In genomic region chr10:121473723-121474215, GRCm38 (mm10) we compare ENCODE assay signal across 8 mouse cellular contexts. TPM values are rescaled to one million over a fixed set of nuclear protein-coding genes. Genes with fewer than 3 reads are reported as not detected.
DNase-seq lines count a peak whose midpoint lies in the region; ATAC-seq and TF ChIP-seq lines count a peak whose summit lies in the region.

No protein-coding gene starts in this region.

- H3K36me3 ChIP-seq in forebrain, embryonic 10.5 days (replicated peaks) = no peaks in the 10 kb centered on the region
- no peaks in the 10 kb centered on the region for H3K36me3 ChIP-seq in forebrain, embryonic 14.5 days (ENCODE audit: control insufficient read depth, insufficient read depth, low read length)
- H3K36me3 ChIP-seq in CH12.LX (replicated peaks in 1 of 2; ENCODE audit: control insufficient read depth in 1 of 2, insufficient read depth in 1 of 2, low read length in 1 of 2) = no peaks in the 10 kb centered on the region
- H3K36me3 ChIP-seq in hindbrain, embryonic 15.5 days = no peaks in the 10 kb centered on the region
- no peaks in the 10 kb centered on the region for H3K36me3 ChIP-seq in stomach, postnatal 0 days (ENCODE audit: control insufficient read depth, insufficient read depth, low read length)

- DNase-seq in forebrain, embryonic 10.5 days (ENCODE audit: extremely low spot score, low spot score) = no peak
- no peak for DNase-seq in forebrain, embryonic 14.5 days (ENCODE audit: low spot score)
- no peak for DNase-seq in CH12.LX (ENCODE audit: extremely low read depth)
- peak; percentile 66 for DNase-seq in lung, postnatal 25 days (ENCODE audit: low spot score)
- DNase-seq in stomach, postnatal 0 days (ENCODE audit: low spot score) = peak; percentile 68
- no peak for DNase-seq in c-Kit-positive CD71-positive TER-119-positive erythroid progenitor cells, embryonic 14.5 days (ENCODE audit: low spot score)
- DNase-seq in urinary bladder, postnatal 10 days (ENCODE audit: low spot score) = no peak

- H3K4me1 ChIP-seq in forebrain, embryonic 10.5 days = peaks cover 75% of the 10 kb centered on the region
- H3K4me1 ChIP-seq in forebrain, embryonic 14.5 days (ENCODE audit: control insufficient read depth, insufficient read depth, low read length) = 0 out of 2 replicates have a peak, but pooled peaks cover 12% of the 10 kb centered on the region
- peaks cover 7 to 67% of the 10 kb centered on the region in 2 experiments for H3K4me1 ChIP-seq in CH12.LX (ENCODE audit: control insufficient read depth in 1 of 2, insufficient read depth in 2 of 2)
- H3K4me1 ChIP-seq in hindbrain, embryonic 15.5 days (replicated peaks) = peaks cover 29% of the 10 kb centered on the region
- H3K4me1 ChIP-seq in stomach, postnatal 0 days (replicated peaks; ENCODE audit: control insufficient read depth, insufficient read depth) = peaks cover 9% of the 10 kb centered on the region; the same call in 1 of the 2 replicates

- H3K27me3 ChIP-seq in forebrain, embryonic 10.5 days (ENCODE audit: poor library complexity, severe bottlenecking) = peaks cover 22% of the 10 kb centered on the region
- peaks cover 12% of the 10 kb centered on the region; the same call in 1 of the 2 replicates for H3K27me3 ChIP-seq in forebrain, embryonic 14.5 days (replicated peaks; ENCODE audit: control insufficient read depth, insufficient read depth, low read length)
- H3K27me3 ChIP-seq in CH12.LX (replicated peaks) = no peaks in the 10 kb centered on the region
- peaks cover 4% of the 10 kb centered on the region; the same call in 1 of the 2 replicates for H3K27me3 ChIP-seq in hindbrain, embryonic 15.5 days
- H3K27me3 ChIP-seq in stomach, postnatal 0 days (ENCODE audit: control insufficient read depth, insufficient read depth, low read length) = no peaks in the 10 kb centered on the region

- no peak for TF ChIP-seq RAD21 in CH12.LX (IDR thresholded peaks at IDR 0.05; ENCODE audit: low read depth, low read length)

- dilution Hi-C loops in CH12.LX (cut with MboI; ENCODE audit: extremely low pct_ligation_motif_present, extremely low pct_unique_long_range_greater_than_20kb, low sequenced_read_pairs) = no loop called here

- no peaks in the 10 kb centered on the region for H3K9me3 ChIP-seq in forebrain, embryonic 10.5 days
- no peaks in the 10 kb centered on the region for H3K9me3 ChIP-seq in forebrain, embryonic 14.5 days (replicated peaks; ENCODE audit: control insufficient read depth, low read length)
- H3K9me3 ChIP-seq in CH12.LX (replicated peaks; ENCODE audit: low read length) = no peaks in the 10 kb centered on the region
- H3K9me3 ChIP-seq in hindbrain, embryonic 15.5 days = no peaks in the 10 kb centered on the region
- H3K9me3 ChIP-seq in stomach, postnatal 0 days (ENCODE audit: control insufficient read depth, low read length) = no peaks in the 10 kb centered on the region

- H3K9ac ChIP-seq in forebrain, embryonic 14.5 days (ENCODE audit: low read length) = no peak overlapping the region
- peak overlapping the region; percentile 41 for H3K9ac ChIP-seq in CH12.LX (ENCODE audit: insufficient read depth, low read depth)
- H3K9ac ChIP-seq in hindbrain, embryonic 15.5 days = no peak overlapping the region
- no peak overlapping the region for H3K9ac ChIP-seq in stomach, postnatal 0 days (ENCODE audit: low read length)

- in situ Hi-C loops in CH12.LX (cut with MboI; ENCODE audit: low pct_ligation_motif_present, low pct_unique_long_range_greater_than_20kb, low sequenced_read_pairs) = no loop called here

- TF ChIP-seq POLR2A in CH12.LX (IDR thresholded peaks at IDR 0.05; ENCODE audit: low read depth, low read length) = peak; percentile 59

- H3K27ac ChIP-seq in forebrain, embryonic 10.5 days = no peak overlapping the region
- H3K27ac ChIP-seq in forebrain, embryonic 14.5 days (ENCODE audit: low read depth, low read length) = no peak overlapping the region
- peak overlapping the region; percentile 58 for H3K27ac ChIP-seq in CH12.LX (ENCODE audit: insufficient read depth, low read depth)
- H3K27ac ChIP-seq in hindbrain, embryonic 15.5 days (replicated peaks) = no peak overlapping the region
- H3K27ac ChIP-seq in stomach, postnatal 0 days (replicated peaks) = peak overlapping the region; percentile 93

- peaks cover 30% of the 10 kb centered on the region for H3K79me2 ChIP-seq in CH12.LX (replicated peaks; ENCODE audit: control insufficient read depth, extremely low read depth, insufficient read depth, poor library complexity, severe bottlenecking)

- ATAC-seq in forebrain, embryonic 14.5 days = no peak
- no peak for ATAC-seq in hindbrain, embryonic 15.5 days (ENCODE audit: low FRiP score, low read depth)
- peak; percentile 12; the same call in 1 of the 2 replicates for ATAC-seq in stomach, postnatal 0 days (ENCODE audit: low FRiP score, low TSS enrichment)

- H3K4me3 ChIP-seq in forebrain, embryonic 10.5 days = peak overlapping the region; percentile 67
- no peak overlapping the region for H3K4me3 ChIP-seq in forebrain, embryonic 14.5 days (ENCODE audit: low read depth, low read length)
- H3K4me3 ChIP-seq in CH12.LX (replicated peaks in 1 of 3; ENCODE audit: low read depth in 2 of 3, low read length in 2 of 3, poor library complexity in 1 of 3) = peak overlapping the region; percentile 7 to 80 (median 73)
- H3K4me3 ChIP-seq in hindbrain, embryonic 15.5 days = peak overlapping the region; percentile 62
- peak overlapping the region; percentile 88 for H3K4me3 ChIP-seq in stomach, postnatal 0 days (ENCODE audit: low read depth, low read length)

- no peak for TF ChIP-seq EP300 in CH12.LX (IDR thresholded peaks at IDR 0.05; ENCODE audit: low read length)
- no peak for TF ChIP-seq EP300 in stomach, postnatal 0 days (optimal IDR thresholded peaks at IDR 0.05)

- no peak for TF ChIP-seq CTCF in CH12.LX (conservative IDR thresholded peaks at IDR 0.05 in 1 of 2, IDR thresholded peaks at IDR 0.05 in 1 of 2; ENCODE audit: low read depth in 2 of 2, low read length in 2 of 2)
- TF ChIP-seq CTCF in stomach, postnatal 0 days (IDR thresholded peaks at IDR 0.05; ENCODE audit: low read depth) = no peak

- no peak overlapping the region for H3K4me2 ChIP-seq in forebrain, embryonic 14.5 days (ENCODE audit: low read length)
- H3K4me2 ChIP-seq in CH12.LX (ENCODE audit: insufficient read depth, low read depth, poor library complexity, severe bottlenecking) = peak overlapping the region; percentile 99
- H3K4me2 ChIP-seq in hindbrain, embryonic 15.5 days = peak overlapping the region; percentile 97
- peak overlapping the region; percentile 80 for H3K4me2 ChIP-seq in stomach, postnatal 0 days (replicated peaks; ENCODE audit: low read depth)

- 69% methylated on average over 12 of the region's 12 CpGs for WGBS in forebrain, embryonic 10.5 days
- 75% methylated on average over 12 of the region's 12 CpGs for WGBS in forebrain, embryonic 14.5 days
- WGBS in hindbrain, embryonic 15.5 days = 72% methylated on average over 12 of the region's 12 CpGs
- 20% methylated on average over 12 of the region's 12 CpGs for WGBS in stomach, postnatal 0 days

TF ChIP-seq in CH12.LX, 34 proteins besides CTCF, POLR2A, EP300 and RAD21:
- TF ChIP-seq ZMIZ1 (IDR thresholded peaks at IDR 0.05; ENCODE audit: low read depth, low read length) = 0 out of 2 replicates have a peak, but pooled peaks have one; percentile 54
- peak; percentile 81 for TF ChIP-seq MXI1 (IDR thresholded peaks at IDR 0.05; ENCODE audit: low read depth, low read length)
- no peak for TF ChIP-seq HCFC1 (IDR thresholded peaks at IDR 0.05; ENCODE audit: low read depth, low read length)
- 0 out of 2 replicates have a peak, but pooled peaks have one; percentile 14 for TF ChIP-seq CHD2 (IDR thresholded peaks at IDR 0.05; ENCODE audit: low read length)
- peak; percentile 83 for TF ChIP-seq TBP (conservative IDR thresholded peaks at IDR 0.05; ENCODE audit: low read depth, low read length)
- TF ChIP-seq IRF4 (IDR thresholded peaks at IDR 0.05; ENCODE audit: low read depth, low read length) = no peak
- peak; percentile 68 for TF ChIP-seq ELF1 (IDR thresholded peaks at IDR 0.05; ENCODE audit: low read depth, low read length)
- 0 out of 2 replicates have a peak, but pooled peaks have one; percentile 25 for TF ChIP-seq SIN3A (IDR thresholded peaks at IDR 0.05; ENCODE audit: low read length)
- TF ChIP-seq MYC (IDR thresholded peaks at IDR 0.05; ENCODE audit: low read depth, low read length) = peak; percentile 58; the same call in 1 of the 2 replicates
- TF ChIP-seq NELFE (IDR thresholded peaks at IDR 0.05; ENCODE audit: low read depth, low read length) = peak; percentile 57

RNA-seq across cellular contexts. Expression of gene Rassf3, which starts 2.4 kb away (rescaled TPM):
- polyA plus RNA-seq in forebrain, embryonic 10.5 days (2016; fragmentation: Nextera tagmentation; extraction: Ambion mirVana) = 10.6 and 12.2 TPM in 2 replicates
- 4.4 and 4.7 TPM in 2 replicates for polyA plus RNA-seq in forebrain, embryonic 14.5 days (2014; fragmentation: Nextera tagmentation; extraction: Ambion mirVana)
- total RNA-seq in CH12.LX (2012; rRNA removed) = 5.7 and 7.3 TPM in 2 replicates
- 4.0 and 4.1 TPM in 2 replicates for total RNA-seq in CH12.LX (2014; rRNA removed)
- polyA plus RNA-seq in CH12.LX (2012; ENCODE audit: insufficient read length, low read depth) = 9.0 and 9.9 TPM in 2 replicates
- polyA plus RNA-seq in hindbrain, embryonic 15.5 days (2015; fragmentation: Nextera tagmentation; extraction: Ambion mirVana) = 5.1 TPM in 2 replicates
- polyA plus RNA-seq in stomach, postnatal 0 days (2015; fragmentation: Nextera tagmentation; extraction: Ambion mirVana) = 19.2 and 20.0 TPM in 2 replicates

Comparison
In these comparisons a context has a peak if more than half of its experiments do, and no peak if none do; other contexts are left out.
1. DNase-seq: peak in lung, postnatal 25 days (single experiment) and stomach, postnatal 0 days (single experiment); none in forebrain, embryonic 10.5 days (single experiment), forebrain, embryonic 14.5 days (single experiment), CH12.LX (single experiment), c-Kit-positive CD71-positive TER-119-positive erythroid progenitor cells, embryonic 14.5 days (single experiment) and urinary bladder, postnatal 10 days (single experiment).
2. H3K27ac ChIP-seq: peak in CH12.LX (single experiment) and stomach, postnatal 0 days (single experiment); none in forebrain, embryonic 10.5 days (single experiment), forebrain, embryonic 14.5 days (single experiment) and hindbrain, embryonic 15.5 days (single experiment).